Mouse (Mus musculus) G1E-ER4 (cell line): ENCODE measurements around the gene Hbq1b. TPM values are rescaled to one million over a fixed set of nuclear protein-coding genes. Genes with fewer than 3 reads are reported as not detected.
"Not testable (repeated sequence)": the region's sequence is repeated elsewhere in the genome, so short reads cannot be mapped to it uniquely, and the experiment has no call there.

Experiments
- GATA1 ChIP-seq: IDR thresholded peaks from one replicate; pipeline ENCODE4 v1.8.0; 2012; ENCODE audit warnings: low read length, inconsistent platforms
- polyA plus RNA-seq: library from polyadenylated mRNA; stranded (reverse); fragments of >175 nt; gene quantifications from 2 replicates; pipeline ENCODE4 v1.2.3, GENCODE M21; 2012

Hbq1b gene
- polyA plus RNA-seq = 0.12 and 0.42 TPM in 2 replicates

GRCm38 (mm10) chr11:32286695-32287492 lies at the start of gene Hbq1b:
Gene Hbq1b, plus strand, starts transcription at chr11:32286965.
- TF ChIP-seq GATA1 = not testable (repeated sequence)

DNA sequence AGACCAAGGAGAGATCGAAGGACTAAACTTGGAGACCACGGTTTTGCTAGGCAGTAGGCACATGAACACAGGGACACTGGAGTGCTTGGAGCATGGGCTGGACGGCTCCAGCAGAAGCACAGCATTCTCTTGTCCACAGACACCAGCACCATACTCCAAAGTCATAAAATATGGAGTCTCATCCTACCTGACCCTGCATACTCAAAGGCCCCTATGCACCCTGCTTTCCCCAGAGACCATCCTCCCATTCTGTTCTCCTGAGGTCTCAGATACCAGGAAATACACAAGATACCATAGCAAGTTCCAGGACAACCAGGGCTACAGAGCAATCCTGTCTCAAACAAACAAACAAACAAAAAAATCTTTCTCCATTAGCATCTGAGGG lies 49.4 kb upstream of the Hbq1b start:
- no peak for TF ChIP-seq GATA1

DNA sequence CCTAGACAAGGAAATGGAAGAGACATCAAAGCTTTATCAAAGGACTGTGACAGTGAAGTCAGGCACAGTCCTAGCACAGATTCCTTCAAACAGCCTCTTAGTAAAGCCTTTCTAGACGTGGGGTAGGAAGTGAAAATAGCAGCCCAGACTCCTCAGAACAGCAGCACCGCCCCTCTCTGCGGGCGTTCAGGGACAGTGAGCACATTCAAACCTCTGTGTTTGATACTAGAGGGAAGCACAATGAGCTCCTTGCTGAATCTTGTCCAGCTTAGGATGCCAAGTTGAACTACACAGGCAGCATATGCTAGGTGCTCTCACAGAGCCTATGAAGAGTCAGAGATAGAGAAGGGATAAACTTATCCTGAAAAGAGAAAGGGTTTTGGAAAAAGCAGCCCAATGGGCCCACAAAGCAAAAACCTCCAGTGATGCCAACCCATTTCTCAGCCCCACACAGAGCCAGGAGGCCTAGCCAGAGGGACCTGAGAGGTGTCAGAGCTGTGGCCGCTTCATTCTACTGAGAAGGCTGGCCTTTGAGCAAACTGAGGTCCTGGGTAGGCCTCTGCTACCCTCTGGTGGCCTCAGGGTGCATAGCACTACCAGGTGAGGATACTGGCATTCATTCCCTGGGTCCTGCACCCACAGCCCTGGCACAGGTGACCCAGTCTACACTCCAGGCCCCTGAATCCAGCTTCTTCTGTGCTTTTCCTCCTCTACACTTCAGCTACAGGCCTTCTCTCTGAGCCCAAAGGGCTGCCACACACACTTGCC lies 48.5 kb upstream of the Hbq1b start:
- no peak for TF ChIP-seq GATA1

GRCm38 (mm10) chr11:32241391-32241790 lies 45.4 kb upstream of the Hbq1b start:
- TF ChIP-seq GATA1 = no peak

GRCm38 (mm10) chr11:32242209-32242608 lies 44.6 kb upstream of the Hbq1b start:
- TF ChIP-seq GATA1 = no peak

DNA sequence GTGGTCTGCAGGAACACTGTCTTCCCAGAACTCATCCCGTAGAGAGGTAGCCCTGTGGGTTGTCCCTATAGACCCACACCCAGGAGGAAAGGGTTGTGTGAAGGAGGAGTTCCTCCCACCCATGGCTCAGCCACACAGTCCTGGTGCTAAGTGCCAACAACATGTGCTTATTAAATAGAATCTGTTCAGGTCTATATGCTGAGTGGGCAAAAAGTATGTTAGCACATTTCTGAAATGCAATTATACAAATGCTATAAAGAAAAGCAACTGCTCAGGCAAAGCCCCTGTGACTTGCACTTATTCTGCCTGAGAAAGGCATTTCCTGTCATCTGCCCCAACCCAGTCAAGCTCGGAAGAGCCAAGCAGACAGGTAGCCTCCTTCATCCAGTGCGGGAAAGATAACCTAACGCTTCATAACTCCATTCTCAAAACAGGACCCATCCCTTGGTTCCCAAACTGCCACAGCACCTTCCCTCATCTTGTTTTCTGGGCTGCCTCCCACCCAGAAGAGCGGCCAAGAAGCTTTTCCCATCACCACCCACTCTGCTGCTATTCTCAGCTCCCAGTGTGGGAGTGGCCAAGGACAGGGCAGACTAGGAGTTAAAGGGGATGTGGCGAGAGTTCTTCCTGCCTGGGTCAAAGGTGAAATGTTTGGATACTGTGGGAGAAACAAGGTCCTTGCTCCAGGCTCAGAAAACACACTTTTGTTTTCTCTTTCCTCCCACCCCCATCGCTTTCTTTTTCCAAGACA lies 43.4 kb upstream of the Hbq1b start:
- TF ChIP-seq GATA1 = no peak

DNA sequence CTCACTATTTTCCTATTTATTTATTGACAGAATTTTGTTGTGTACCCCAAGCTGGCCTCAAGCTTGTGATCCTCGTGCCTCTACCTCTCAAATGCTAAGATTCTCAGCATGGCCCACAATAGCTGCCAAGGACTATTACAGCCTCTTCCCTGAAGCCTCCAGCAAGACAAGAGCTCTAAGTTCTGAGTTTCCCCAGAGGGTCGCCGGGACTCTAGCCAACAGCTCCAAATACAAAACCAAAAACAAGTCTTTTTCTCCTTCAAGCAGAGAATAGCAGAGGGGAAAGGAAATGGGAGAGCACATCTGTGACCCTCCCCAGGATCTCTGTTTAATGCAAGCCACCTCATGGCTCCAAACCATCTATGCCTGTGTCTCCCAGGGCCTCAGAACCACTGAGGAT lies 42.7 kb upstream of the Hbq1b start:
- TF ChIP-seq GATA1 = no peak

DNA sequence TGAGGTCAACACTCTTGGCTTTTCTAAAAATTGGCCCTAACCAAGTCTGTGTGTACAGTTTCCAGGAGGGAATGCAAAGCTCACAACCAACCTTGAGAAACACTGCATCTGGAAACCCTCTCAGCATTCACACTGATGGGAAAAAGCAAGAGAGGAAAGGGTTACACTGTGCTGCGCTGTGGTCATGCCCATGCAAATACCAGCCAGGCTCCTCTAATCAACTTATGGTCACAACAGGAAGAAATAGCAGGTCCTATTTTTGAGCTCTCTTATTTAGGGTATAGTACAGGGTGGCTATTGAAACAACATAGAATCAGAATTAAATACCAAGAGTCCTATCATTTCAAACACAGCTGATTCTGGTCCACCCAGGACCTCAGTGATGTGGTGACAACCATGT lies 42.1 kb upstream of the Hbq1b start:
- no peak for TF ChIP-seq GATA1

- TF ChIP-seq GATA1 = peak; percentile 96
Observed at GRCm38 (mm10) chr11:32245614-32246013, 41.2 kb upstream of the Hbq1b start.

- no peak for TF ChIP-seq GATA1
Observed at GRCm38 (mm10) chr11:32247068-32247467, 39.7 kb upstream of the Hbq1b start.

DNA sequence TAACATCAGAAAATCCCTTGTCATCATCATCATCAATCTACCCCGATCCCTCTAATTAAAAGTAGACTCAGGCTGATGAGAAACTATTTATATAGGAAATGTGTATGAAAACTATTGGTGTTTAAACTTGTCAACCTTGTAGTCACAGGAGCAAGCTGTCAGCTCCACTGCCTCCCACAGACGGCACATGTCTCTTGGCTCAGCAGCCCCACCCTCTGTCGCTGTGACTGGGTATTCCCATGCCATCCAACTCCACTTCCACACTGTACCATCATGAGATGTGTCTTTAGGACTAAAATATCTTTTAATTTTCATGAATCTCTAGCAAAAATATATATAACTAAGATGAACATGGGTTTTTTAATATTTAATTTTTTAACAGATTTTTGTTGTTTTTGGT lies 38.4 kb upstream of the Hbq1b start:
- TF ChIP-seq GATA1 = no peak

DNA sequence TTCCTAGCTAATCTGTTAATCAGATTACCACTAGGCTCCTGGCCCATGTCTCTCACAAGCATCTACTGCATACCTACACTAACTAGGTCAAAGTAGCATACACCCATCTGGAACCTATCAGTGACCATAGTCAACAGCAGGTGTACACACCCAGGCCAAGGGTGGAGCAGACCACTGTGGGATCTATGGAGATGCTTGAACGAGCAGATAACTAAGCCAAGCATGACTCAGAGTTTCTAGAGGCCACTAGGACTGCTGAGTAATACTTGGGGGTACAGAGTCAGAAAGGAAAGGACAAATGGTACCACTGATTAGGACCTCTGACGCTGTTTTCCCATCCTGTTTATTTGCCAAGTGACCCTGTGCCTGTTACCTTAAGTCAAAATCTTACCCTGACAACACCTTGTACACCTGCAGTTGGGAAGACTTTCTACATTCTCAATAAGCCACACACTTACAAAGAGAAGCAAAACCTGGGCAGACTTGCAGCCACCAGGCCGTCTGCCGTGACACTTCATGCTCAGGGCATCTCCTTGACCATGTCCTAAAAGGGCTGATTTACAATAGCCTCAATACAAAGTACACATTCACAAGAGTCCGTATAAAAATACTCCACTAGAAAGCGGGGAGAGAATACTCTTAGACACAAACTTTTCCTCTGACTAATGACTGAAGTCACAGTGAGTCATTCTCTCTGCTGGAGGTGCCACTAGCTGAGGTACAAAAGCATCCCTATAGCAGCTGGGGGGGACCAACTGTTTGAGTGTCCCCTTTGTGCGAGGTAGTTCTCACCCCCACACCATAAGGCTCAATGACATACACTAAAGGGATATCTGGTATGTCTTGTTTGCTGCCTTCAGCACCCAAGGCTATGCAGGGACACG lies 35.6 kb upstream of the Hbq1b start:
- peak; percentile 95 for TF ChIP-seq GATA1

GRCm38 (mm10) chr11:32253121-32253520 lies 33.6 kb upstream of the Hbq1b start:
- TF ChIP-seq GATA1 = no peak

GRCm38 (mm10) chr11:32256146-32256545 lies 30.6 kb upstream of the Hbq1b start:
- TF ChIP-seq GATA1 = no peak

- TF ChIP-seq GATA1 = no peak
Observed at GRCm38 (mm10) chr11:32256566-32256965, 30.2 kb upstream of the Hbq1b start.
